Mouse (Mus musculus) urinary bladder, postnatal 14 days (tissue): Measurements from ENCODE around the gene Ttyh1.
"Not testable (repeated sequence)": the region's sequence is repeated elsewhere in the genome, so short reads cannot be mapped to it uniquely, and the experiment has no call there.

Experiments used
- DNase-seq: peaks from one replicate; pipeline ENCODE4 v3.0.0; 2021; ENCODE audit warnings: low spot score

Gene Ttyh1

DNA sequence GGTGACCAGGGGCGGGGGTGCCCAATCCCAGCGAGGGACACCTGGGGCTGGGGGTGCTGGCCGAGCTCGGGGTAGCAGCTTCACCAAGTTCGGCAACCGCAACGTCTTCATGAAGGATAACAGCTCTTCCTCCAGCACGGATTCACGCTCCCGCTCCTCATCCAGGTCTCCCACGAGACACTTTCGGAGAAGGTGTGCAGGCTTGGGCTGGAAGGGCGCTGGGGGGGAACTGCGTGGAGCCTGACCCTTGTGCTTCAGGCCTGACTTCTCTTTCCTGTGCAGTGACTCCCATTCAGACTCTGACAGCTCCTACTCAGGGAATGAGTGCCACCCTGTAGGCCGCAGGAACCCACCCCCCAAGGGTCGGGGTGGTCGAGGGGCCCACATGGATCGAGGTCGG, 24.3 kb downstream of the Ttyh1 start:
- no peak for DNase-seq

DNA sequence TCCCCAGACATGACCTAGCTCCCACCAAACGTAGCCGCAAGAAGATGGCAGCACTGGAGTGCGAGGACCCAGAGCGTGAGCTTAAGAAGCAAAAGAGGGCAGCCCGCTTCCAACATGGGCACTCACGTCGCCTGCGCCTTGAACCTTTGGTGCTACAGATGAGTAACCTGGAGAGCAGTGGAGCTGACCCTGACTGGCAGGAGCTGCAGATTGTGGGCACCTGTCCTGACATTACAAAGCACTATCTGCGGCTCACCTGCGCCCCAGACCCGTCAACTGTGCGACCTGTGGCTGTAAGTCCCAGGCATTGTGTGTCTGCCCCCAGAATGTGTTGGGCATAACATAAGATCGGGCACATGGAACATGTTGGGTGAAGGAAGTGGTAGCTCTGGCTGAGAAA, 24.8 kb downstream of the Ttyh1 start:
- DNase-seq = no peak

DNA sequence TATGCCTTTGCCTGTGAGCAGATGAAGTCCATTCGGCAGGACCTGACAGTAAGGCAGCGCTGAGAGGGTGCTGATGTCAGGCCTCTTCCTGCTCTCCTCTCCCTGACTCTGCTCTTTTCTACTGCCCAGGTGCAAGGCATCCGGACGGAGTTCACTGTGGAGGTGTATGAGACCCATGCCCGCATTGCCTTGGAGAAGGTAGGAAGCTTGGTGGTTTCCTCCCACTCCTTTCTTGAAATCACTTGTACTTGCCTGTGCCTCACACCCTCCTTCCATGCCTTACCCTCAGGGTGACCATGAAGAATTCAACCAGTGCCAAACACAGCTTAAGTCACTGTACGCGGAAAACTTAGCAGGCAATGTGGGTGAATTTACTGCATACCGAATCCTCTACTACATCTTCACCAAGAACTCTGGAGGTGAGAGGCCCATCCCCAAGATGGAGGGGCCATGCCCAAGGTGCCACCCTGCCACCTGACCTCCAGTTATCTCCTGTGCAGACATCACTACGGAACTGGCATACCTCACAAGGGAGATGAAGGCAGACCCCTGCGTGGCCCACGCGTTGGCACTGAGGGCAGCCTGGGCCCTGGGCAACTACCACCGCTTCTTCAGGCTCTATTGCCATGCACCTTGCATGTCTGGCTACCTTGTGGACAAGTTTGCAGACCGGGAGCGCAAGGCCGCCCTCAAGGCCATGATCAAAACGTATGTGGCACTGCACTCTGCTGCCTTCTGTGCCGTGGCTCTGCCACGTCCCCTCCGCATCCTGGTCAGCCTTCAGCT, 25.8 kb downstream of the Ttyh1 start:
- DNase-seq = no peak

DNA sequence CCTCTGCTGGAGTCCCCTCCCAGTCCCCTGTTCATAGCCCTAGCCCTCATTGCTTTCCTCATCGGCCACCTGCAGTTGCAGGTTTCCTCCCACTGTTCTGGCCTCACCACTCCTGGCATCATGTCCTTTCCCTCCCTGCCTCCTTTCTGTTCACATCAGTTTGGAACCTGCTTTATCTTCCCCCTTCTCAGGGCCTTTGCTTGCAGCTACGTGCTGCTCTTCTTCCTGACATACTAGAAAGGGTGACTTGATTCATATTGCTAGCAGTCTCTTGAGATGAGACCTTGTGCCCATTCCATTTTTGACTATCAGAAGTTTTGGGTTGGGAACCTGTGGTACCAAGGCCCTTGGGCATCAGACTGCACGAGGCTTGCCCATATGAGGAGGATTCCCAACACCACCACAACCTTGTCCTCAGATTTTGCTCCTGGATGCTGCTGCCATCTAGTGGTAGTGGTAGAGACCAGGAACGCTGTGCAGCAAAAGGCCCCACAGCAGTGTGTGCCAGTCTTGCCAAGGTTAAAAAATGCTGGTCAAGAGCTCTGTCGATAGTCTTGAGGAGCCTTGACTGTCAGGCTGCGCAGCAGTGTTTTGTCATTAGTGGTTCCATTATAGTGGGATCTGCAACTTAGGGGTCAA, 26.5 kb downstream of the Ttyh1 start:
- DNase-seq = peak; percentile 48

DNA sequence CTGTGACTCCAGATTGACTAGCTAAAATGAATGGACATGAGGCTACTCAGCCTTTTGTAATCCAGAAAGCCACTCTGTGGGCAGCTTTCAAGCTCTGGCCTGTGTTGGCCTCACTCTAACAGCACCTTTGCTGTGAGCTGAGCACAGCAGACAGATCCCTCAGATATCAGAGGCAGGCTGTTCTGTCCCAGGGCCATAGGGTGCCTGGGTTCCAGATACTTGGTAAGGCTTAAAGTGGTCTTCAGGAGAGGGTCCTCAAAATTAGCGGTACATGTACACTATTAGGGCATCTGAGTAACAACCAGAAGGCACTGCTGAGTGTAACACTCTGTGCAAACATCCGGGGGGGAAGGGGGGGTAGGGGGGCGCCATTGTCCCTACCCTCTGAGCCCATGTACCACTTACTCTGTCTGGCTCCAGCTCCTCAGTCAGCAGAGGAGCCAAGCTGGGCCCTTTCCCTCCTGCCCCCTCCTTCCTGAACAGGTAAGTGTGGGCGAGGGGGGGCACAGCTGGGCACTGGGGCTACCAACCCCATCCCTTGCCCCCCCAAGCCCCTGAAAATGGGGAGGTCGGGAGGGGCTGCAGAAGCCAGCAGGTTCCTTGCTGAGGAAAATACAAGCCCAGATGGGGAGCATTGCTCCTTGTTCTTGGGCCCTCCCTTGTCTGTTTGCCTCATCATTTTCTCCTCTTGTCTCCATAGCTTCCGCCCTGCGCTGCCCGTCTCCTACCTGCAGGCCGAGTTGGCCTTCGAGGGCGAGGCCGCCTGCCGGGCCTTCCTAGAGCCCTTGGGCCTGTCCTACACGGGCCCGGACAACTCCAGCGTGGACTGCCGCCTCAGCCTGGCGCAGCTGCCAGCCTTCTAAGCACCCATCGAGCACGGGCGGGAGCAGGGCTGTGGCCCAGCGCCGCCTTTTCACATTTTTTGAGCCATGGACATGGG, 27.3 kb downstream of the Ttyh1 start:
- no peak for DNase-seq

DNA sequence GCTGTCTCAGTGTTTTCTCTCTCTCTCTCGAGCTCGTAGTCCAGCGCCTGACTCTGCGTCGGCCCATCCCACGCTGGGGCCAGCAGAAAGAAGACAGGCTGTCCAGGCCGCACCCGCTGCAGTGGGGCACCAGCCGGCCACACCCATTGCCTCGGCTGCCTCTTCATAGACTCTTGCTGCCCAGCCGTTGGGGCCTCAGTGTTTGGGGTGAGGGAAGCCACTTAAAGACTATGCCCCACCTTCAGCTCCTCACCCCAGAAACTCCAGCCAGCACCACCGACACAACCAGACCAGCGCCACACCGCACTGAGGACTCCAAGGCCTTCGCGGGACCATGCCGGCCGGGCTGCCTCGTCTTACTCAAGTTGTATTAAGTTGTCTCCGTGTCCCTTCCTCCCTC, 28.2 kb downstream of the Ttyh1 start:
- DNase-seq = no peak

DNA sequence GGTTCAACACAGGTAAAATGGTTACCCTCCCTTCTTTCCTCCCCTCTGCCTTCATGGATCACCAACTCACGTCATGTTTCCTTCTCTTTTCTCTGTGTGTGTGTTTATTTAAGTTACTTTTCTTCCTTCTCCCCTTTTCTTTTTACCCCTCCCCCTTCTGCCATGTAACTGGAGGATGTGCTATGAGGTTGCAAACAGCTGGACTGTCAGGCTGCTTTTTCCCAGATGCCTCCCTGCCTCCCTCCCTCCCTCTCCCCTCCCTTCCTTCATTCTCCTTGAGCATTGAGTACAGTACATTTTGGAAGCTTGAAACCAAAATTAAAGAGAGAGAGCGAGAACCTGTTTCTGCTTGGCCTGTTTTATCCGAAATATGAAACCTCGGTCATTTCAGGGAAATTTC, 28.6 kb downstream of the Ttyh1 start:
- DNase-seq = no peak

DNA sequence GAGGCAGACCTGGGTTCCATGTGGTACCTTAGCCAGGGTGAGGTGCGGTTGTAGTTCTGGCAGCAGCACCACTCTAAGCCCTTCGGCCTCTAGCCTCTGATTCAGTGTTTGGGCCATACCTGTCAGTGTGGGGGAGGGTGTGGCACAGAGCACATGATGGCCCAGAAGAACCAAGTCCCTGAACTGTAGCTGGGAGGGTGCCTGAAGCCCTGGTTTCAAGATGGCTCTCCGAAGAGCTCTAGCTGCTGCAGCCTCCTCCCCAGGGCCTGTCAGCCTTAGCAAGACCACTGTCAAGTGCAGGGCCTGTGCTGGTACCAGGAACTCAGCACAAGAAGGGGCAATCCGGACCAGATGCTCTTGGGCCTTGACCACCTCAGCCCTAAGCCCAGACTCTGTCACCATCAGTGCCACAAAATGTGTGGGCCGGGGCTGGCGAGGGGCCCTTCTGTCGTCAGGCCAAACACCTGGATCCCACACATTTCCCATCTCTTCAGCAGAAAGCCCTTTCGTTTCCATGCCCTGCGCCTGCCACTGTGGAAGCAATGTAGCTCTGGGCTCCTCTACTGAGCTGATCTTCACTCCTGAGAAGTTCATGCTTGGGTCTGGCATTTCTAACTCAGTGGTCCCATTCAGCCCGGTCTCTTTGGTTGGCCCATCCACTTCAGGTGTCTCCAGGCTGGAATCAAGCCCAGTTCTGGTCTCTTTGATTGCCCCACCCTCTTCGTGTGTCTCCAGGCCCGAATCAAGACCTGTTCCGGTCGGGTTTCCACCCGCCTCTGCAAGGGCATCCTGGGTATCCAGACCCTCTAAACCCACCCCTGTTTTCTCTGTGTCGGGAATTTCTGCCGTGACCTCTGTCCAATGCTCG, 29.4 kb downstream of the Ttyh1 start:
- peak; percentile 38 for DNase-seq

DNA sequence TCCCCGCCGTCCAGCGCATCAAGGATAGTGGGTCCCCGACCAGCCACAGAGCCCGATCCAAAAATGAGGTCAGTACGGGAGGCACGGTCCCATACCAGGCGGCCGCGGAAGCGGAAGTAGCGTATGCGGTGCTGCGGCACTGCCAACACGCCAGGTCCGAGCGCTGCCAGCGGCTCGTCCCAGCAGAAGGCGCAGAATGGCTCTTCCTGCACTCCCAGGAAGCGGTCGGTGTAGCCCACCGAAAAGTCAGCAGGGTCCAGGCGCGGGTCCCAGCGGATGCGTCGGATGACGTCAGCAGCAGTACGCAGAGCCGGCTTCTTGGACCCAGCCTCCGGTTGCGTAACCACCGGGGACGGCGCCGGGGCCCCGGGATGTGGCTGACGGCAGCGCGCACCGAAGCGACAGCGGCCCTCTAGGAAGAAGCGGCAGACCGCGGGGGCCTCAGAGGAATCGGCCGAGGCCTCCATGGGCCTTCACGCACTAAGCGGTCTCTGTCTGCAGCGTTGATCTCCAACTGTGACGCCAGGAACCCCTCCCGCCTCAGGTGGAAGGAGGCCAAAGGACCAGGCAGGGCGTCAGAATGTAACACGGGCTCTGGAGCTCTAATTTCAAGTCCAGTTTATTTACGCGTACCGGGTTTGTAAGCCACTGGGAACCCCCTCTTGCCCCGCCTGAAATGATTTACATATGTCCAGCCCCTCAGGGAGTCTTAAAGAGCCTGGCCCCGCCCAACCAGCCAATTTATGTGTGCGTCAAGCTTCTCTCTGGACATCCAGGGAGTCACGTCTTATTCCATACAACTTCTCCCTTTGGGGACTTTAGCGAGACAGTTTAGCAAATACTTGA, 30.2 kb downstream of the Ttyh1 start:
- peak; percentile 83 for DNase-seq

DNA sequence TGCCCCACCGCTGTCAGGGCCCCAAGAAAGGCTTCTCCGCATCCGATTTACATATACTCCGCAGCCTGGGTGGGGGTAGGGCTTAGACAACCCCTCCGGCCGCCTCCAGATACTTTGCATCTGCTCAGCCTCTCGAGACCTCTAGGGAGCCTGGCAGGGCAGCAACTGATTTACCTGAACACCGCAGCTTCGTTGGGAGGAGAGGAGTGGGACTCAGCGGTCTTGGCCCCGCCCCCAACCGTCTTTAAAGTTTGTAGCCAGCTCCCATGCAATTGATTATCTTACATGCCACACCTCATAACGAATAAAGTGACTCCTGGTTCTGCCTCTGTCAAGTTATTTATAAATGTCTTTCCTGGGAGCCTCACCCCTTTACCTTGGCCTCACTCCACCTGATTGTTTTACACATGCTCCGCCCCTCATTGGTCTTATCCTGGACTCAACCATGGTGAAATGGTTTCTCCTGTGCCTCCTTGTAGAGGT, 30.9 kb downstream of the Ttyh1 start, which contains the start of gene Leng9:
Gene Leng9, minus strand, starts transcription at position 316 of the 483 bp plus-strand sequence.
- peak; percentile 48 for DNase-seq

DNA sequence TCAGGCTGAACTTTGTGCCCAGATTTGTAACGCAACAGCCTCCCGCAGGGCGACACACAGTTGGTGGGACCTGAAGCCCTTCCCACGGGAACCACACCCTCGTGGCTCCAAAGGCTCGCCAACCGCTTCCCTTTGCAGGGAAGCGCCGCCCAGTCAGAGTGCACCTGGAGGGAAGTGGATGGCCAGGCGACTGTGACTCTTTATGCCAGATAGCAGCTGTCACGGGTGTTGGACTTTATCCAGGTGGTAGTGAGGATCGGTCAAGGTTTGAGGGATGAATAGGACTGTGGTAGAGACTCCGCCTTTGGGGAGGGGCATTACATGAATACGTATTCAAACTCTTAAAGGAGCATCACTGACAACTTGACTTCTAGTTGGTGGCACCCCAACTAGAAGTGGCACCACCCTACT, 31.6 kb downstream of the Ttyh1 start:
- DNase-seq = peak; percentile 57

DNA sequence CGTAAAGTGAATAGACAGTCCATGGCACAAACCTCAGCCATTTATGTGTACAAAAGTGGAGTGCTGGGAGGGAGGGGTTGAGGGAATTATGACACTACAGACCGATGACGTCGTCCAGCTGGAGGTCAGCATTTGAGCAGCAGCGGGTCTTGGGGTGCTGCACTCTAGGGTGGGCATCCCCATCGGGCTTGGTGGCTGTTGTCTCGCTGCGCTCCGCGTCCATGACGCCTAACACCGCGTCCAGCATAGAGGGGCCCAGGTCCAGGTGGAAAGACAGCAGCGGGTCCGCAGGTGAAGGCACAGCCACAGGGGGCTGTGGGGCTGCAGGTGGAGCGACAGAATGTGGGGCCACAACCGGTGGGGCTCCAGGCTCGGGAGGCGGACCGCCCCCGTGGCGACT, 32.0 kb downstream of the Ttyh1 start:
- DNase-seq = no peak

DNA sequence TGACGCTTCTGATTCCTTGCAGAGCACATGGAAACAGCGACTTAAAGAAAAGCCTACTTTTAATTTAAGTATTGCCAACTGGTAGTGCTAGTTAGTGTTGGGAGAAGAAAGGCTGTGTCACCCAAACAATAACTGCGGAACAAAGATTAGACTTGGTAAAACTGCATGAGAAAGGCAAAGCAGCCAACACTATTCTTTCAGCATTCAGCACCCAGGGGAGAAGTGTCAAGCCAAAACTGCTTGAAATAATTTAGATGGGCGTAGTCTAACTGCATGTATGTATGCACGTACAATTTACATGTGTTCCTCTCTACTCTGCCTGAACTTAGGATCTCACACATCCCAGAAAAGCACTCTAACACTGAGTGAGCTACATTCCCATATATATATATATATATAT, 35.1 kb downstream of the Ttyh1 start:
- no peak for DNase-seq

DNA sequence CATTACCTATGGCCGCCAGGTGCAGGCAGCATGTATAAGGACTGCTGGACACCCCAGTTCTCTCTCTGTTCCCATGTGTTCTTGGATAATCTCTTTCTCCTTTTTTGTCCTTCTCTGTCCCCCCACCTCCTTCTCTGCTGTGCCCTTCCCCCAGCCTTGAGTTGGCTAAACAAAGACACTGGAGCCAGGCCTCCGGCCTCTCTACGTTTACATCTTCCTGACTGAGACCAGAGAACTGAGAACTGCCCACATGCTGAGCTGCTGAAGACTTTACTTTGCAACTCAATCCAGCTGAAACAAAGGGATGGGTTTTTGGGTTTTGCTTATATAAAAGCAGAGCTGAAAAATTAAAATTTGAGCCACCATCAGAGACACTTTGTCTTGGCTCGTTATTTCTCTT, 35.8 kb downstream of the Ttyh1 start:
- no peak for DNase-seq

DNA sequence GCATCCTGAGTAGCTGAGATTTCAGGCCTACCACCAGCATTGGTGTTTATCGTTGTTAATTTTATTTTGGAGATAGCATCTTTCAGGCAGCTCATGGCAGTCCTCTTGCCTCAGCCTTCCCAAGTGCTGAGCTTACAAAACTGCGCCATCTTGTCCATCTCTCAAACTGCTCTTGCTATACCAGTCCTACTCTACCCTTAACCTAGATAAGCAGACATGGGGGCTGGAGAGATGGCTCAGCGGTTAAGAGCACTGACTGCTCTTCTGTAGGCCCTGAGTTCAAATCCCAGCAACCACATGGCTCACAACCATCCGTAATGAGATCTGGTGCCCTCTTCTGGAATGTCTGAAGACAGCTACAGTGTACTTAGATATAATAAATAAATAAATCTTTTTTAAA, 42.4 kb downstream of the Ttyh1 start:
- DNase-seq = not testable (repeated sequence)

DNA sequence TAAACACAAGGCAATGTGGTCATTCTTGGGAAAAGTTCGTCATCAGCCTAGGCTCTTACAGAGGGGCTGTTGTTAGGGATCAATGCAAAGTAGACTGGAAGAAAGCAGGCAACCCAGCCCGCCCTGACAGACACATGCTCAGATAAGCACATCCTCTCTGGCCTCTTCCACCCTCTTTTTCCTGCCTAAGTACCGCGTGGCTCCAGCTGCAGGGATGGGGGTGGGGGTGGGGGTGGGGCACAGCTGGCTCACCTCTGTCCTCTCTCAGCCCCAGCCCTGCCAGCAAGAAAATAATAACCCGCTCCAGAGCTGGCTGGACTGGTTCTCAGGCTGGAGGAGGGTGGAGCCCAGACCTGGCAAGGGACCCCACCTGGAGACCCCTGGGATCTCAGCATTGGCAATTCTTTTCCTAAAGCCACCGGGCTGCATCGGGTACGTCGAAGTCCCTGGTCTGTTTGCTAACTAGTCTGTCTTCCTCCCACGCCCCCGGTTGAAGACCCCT, 44.4 kb downstream of the Ttyh1 start:
- DNase-seq = peak; percentile 69

DNA sequence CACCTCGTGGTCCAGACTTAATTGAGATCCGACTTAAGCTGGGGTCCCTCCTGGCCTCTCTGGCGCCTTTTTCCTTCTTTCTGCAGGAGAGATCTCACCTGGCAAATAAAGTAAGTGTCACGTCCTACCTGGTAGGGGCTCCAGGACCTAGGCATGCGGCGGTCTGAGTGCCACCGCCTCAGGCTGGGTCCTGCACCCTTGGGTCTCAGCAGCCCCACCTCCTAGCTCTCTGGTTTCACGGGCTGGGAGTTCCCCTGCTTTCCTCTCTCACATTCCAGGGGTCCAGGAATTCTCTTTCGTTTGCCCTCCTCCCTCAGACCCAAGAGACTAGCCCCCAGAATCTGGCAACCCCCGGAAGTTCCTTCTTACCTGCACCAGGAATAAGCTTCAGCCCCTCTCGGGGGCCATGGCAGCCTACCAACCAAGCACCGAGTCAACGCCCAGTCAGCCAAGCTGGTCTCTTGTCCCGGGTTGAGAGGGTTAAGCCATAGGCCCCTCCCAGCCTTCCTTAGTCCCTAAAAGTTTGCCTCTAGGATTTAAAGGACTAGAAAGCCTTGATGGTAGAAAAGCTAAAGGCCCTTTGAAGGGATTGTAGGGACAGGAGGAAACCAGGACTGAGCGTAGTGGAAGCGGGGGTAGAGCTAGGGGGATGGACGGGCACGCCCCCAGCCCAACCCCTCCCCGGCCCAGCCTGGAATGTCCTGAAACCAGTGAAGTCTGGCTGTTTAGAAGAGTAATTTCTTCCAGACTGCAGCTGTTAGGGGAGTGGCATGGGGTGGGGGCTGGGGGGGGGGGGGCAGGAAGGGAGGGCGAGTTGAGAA, 45.1 kb downstream of the Ttyh1 start, which contains the start of gene Cdc42ep5:
Gene Cdc42ep5, minus strand, starts transcription at position 771 of the 821 bp plus-strand sequence.
- peak; percentile 80 for DNase-seq

DNA sequence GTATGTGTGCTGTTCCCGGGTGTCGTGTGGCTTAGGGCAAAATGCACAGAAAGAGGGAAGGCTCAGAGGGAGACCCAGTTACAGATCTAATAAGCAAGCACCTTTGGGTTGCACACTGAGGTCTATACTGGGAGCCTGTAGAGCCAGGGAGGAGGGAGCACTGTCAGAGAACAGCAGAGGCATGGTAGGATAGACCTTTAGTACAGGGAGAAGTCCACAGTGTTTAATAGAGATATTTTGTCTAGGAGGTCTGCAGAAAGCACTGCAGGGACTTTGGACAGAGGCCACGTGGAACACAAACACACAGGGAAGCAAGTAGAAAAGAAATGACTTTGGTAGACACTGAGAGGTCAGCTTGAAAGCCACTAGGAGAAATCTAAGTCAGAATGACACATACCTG, 46.1 kb downstream of the Ttyh1 start:
- DNase-seq = no peak

DNA sequence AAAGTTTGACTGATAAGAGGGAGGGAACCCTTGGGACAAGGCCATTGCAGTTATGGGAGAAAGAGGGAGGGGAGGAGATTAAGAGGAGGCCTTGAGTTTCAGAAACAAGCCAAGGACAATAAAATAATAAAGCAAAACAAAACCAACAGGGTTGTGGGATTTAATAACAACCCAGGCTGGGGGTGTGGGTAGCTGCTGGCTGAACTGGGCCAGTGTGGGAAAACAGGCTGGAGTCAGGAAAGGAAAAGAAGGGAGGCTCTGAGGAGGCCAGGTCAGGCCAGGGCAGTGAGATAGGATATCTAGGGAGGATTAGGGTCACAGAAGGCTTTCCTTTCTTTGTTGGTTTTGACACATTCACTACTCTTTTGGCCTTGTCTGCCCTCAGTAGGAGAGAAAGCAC, 47.9 kb downstream of the Ttyh1 start:
- DNase-seq = no peak
